Mouse (Mus musculus): ENCODE results near the gene Gas2. TPM values are rescaled to one million over a fixed set of nuclear protein-coding genes. Genes with fewer than 3 reads are reported as not detected.

The Gas2 gene
- polyA plus RNA-seq, 1 experiment from 2014 or later = 10.2 TPM

- Histone ChIP-seq H3K27ac (ENCODE audit: low read length) (no peak overlapping the region), H3K9ac (ENCODE audit: low read length) (no peak overlapping the region), H3K4me1 (ENCODE audit: control insufficient read depth, insufficient read depth, low read length) (no peaks in the 10 kb centered on the region), H3K36me3 (ENCODE audit: control insufficient read depth, insufficient read depth, low read length) (no peaks in the 10 kb centered on the region), H3K27me3 (ENCODE audit: control insufficient read depth, insufficient read depth, low read length) (no peaks in the 10 kb centered on the region), H3K4me2 (ENCODE audit: low read depth, low read length) (no peak overlapping the region), H3K4me3 (replicated peaks; ENCODE audit: low read length) (no peak overlapping the region), H3K9me3 (replicated peaks; ENCODE audit: control insufficient read depth, low read length) (no peaks in the 10 kb centered on the region)
- 81% methylated on average over 2 of the region's 2 CpGs for WGBS
- no peak for ATAC-seq (ENCODE audit: insufficient read depth, low FRiP score)
Measured at GRCm38 (mm10) chr7:51973526-51973925, 111.7 kb downstream of the Gas2 start.

- H3K9ac ChIP-seq (ENCODE audit: low read length) = no peak overlapping the region
- no peaks in the 10 kb centered on the region for H3K36me3 ChIP-seq (ENCODE audit: control insufficient read depth, insufficient read depth, low read length)
- ATAC-seq (ENCODE audit: insufficient read depth, low FRiP score) = no peak
- H3K4me2 ChIP-seq (ENCODE audit: low read depth, low read length) = no peak overlapping the region
- no peaks in the 10 kb centered on the region for H3K27me3 ChIP-seq (ENCODE audit: control insufficient read depth, insufficient read depth, low read length)
- no peak overlapping the region for H3K27ac ChIP-seq (ENCODE audit: low read length)
- no peak overlapping the region for H3K4me3 ChIP-seq (replicated peaks; ENCODE audit: low read length)
- H3K4me1 ChIP-seq (ENCODE audit: control insufficient read depth, insufficient read depth, low read length) = no peaks in the 10 kb centered on the region
- WGBS = 74% methylated on average over 6 of the region's 6 CpGs
- no peaks in the 10 kb centered on the region for H3K9me3 ChIP-seq (replicated peaks; ENCODE audit: control insufficient read depth, low read length)
Measured at GRCm38 (mm10) chr7:51975181-51975580, 113.4 kb downstream of the Gas2 start.

- H3K4me3 ChIP-seq (replicated peaks; ENCODE audit: low read length) = no peak overlapping the region
- ATAC-seq (ENCODE audit: insufficient read depth, low FRiP score) = no peak
Measured at GRCm38 (mm10) chr7:51979271-51979670, 117.5 kb downstream of the Gas2 start.

GRCm38 (mm10) chr7:51982303-51982702 is 120.5 kb downstream of the Gas2 start:
- Histone ChIP-seq H3K36me3 (ENCODE audit: control insufficient read depth, insufficient read depth, low read length) (no peaks in the 10 kb centered on the region), H3K9ac (ENCODE audit: low read length) (no peak overlapping the region), H3K9me3 (replicated peaks; ENCODE audit: control insufficient read depth, low read length) (no peaks in the 10 kb centered on the region), H3K27me3 (ENCODE audit: control insufficient read depth, insufficient read depth, low read length) (no peaks in the 10 kb centered on the region), H3K4me2 (ENCODE audit: low read depth, low read length) (no peak overlapping the region), H3K27ac (ENCODE audit: low read length) (no peak overlapping the region), H3K4me3 (replicated peaks; ENCODE audit: low read length) (no peak overlapping the region), H3K4me1 (ENCODE audit: control insufficient read depth, insufficient read depth, low read length) (no peaks in the 10 kb centered on the region)
- 16% methylated on average over 1 of the region's 1 CpGs for WGBS
- ATAC-seq (ENCODE audit: insufficient read depth, low FRiP score) = no peak

More at GRCm38 (mm10) chr7:51979271-51979670, 117.5 kb downstream of the Gas2 start:
- Histone ChIP-seq H3K9ac (ENCODE audit: low read length) (no peak overlapping the region), H3K4me1 (ENCODE audit: control insufficient read depth, insufficient read depth, low read length) (no peaks in the 10 kb centered on the region), H3K27ac (ENCODE audit: low read length) (no peak overlapping the region), H3K36me3 (ENCODE audit: control insufficient read depth, insufficient read depth, low read length) (no peaks in the 10 kb centered on the region), H3K9me3 (replicated peaks; ENCODE audit: control insufficient read depth, low read length) (no peaks in the 10 kb centered on the region), H3K27me3 (ENCODE audit: control insufficient read depth, insufficient read depth, low read length) (no peaks in the 10 kb centered on the region), H3K4me2 (ENCODE audit: low read depth, low read length) (no peak overlapping the region)
- WGBS = 48% methylated on average over 5 of the region's 5 CpGs

GRCm38 (mm10) chr7:51985763-51986162 is 123.9 kb downstream of the Gas2 start:
- no peak for ATAC-seq (ENCODE audit: insufficient read depth, low FRiP score)
- no peak overlapping the region for H3K4me3 ChIP-seq (replicated peaks; ENCODE audit: low read length)
- H3K9ac ChIP-seq (ENCODE audit: low read length) = no peak overlapping the region
- no peak overlapping the region for H3K27ac ChIP-seq (ENCODE audit: low read length)
- WGBS = 84% methylated on average over 6 of the region's 6 CpGs
- no peaks in the 10 kb centered on the region for H3K4me1 ChIP-seq (ENCODE audit: control insufficient read depth, insufficient read depth, low read length)
- H3K4me2 ChIP-seq (ENCODE audit: low read depth, low read length) = no peak overlapping the region
- no peaks in the 10 kb centered on the region for H3K27me3 ChIP-seq (ENCODE audit: control insufficient read depth, insufficient read depth, low read length)
- H3K36me3 ChIP-seq (ENCODE audit: control insufficient read depth, insufficient read depth, low read length) = no peaks in the 10 kb centered on the region
- no peaks in the 10 kb centered on the region for H3K9me3 ChIP-seq (replicated peaks; ENCODE audit: control insufficient read depth, low read length)

- Histone ChIP-seq H3K4me1 (ENCODE audit: control insufficient read depth, insufficient read depth, low read length) (no peaks in the 10 kb centered on the region), H3K9ac (ENCODE audit: low read length) (no peak overlapping the region), H3K27me3 (ENCODE audit: control insufficient read depth, insufficient read depth, low read length) (no peaks in the 10 kb centered on the region), H3K27ac (ENCODE audit: low read length) (no peak overlapping the region), H3K4me3 (replicated peaks; ENCODE audit: low read length) (no peak overlapping the region), H3K4me2 (ENCODE audit: low read depth, low read length) (no peak overlapping the region), H3K36me3 (ENCODE audit: control insufficient read depth, insufficient read depth, low read length) (no peaks in the 10 kb centered on the region), H3K9me3 (replicated peaks; ENCODE audit: control insufficient read depth, low read length) (no peaks in the 10 kb centered on the region)
- ATAC-seq (ENCODE audit: insufficient read depth, low FRiP score) = no peak
- WGBS = 57% methylated on average over 6 of the region's 6 CpGs
Measured at GRCm38 (mm10) chr7:51986909-51987308, 125.1 kb downstream of the Gas2 start.

- Histone ChIP-seq H3K4me3 (replicated peaks; ENCODE audit: low read length) (no peak overlapping the region), H3K36me3 (ENCODE audit: control insufficient read depth, insufficient read depth, low read length) (no peaks in the 10 kb centered on the region), H3K27me3 (ENCODE audit: control insufficient read depth, insufficient read depth, low read length) (no peaks in the 10 kb centered on the region), H3K4me2 (ENCODE audit: low read depth, low read length) (no peak overlapping the region), H3K9me3 (replicated peaks; ENCODE audit: control insufficient read depth, low read length) (no peaks in the 10 kb centered on the region), H3K27ac (ENCODE audit: low read length) (no peak overlapping the region), H3K9ac (ENCODE audit: low read length) (no peak overlapping the region), H3K4me1 (ENCODE audit: control insufficient read depth, insufficient read depth, low read length) (no peaks in the 10 kb centered on the region)
- ATAC-seq (ENCODE audit: insufficient read depth, low FRiP score) = no peak
- 78% methylated on average over 3 of the region's 3 CpGs for WGBS
Measured at GRCm38 (mm10) chr7:51991020-51991419, 129.2 kb downstream of the Gas2 start.

GRCm38 (mm10) chr7:52005511-52006295 is 143.9 kb downstream of the Gas2 start, which contains the start of gene Svip:
Svip (minus strand) TSS chr7:52006018.
- peak; percentile 97 for ATAC-seq (ENCODE audit: insufficient read depth, low FRiP score)
- peak within 1 kb of the TSS; percentile 74 for H3K9ac ChIP-seq (ENCODE audit: low read length)
- WGBS = 1% methylated on average over 39 of the region's 47 CpGs

GRCm38 (mm10) chr7:52006296-52006630 is 144.4 kb downstream of the Gas2 start:
- Histone ChIP-seq H3K27ac (ENCODE audit: low read length) (peak overlapping the region; percentile 69), H3K4me3 (replicated peaks; ENCODE audit: low read length) (peak overlapping the region; percentile 73), H3K9me3 (replicated peaks; ENCODE audit: control insufficient read depth, low read length) (no peaks in the 10 kb centered on the region), H3K9ac (ENCODE audit: low read length) (peak overlapping the region; percentile 51), H3K27me3 (ENCODE audit: control insufficient read depth, insufficient read depth, low read length) (no peaks in the 10 kb centered on the region), H3K4me1 (ENCODE audit: control insufficient read depth, insufficient read depth, low read length) (no peaks in the 10 kb centered on the region), H3K36me3 (ENCODE audit: control insufficient read depth, insufficient read depth, low read length) (no peaks in the 10 kb centered on the region), H3K4me2 (ENCODE audit: low read depth, low read length) (peak overlapping the region; percentile 61)
- no peak for ATAC-seq (ENCODE audit: insufficient read depth, low FRiP score)
- WGBS = 0% methylated on average over 9 of the region's 9 CpGs

More at GRCm38 (mm10) chr7:52005511-52006295, 143.9 kb downstream of the Gas2 start, which contains the start of gene Svip:
- no peaks in the 10 kb centered on the region for H3K27me3 ChIP-seq (ENCODE audit: control insufficient read depth, insufficient read depth, low read length)
- H3K9me3 ChIP-seq (replicated peaks; ENCODE audit: control insufficient read depth, low read length) = no peaks in the 10 kb centered on the region
- H3K4me3 ChIP-seq (replicated peaks; ENCODE audit: low read length) = peak within 1 kb of the TSS; percentile 73
- no peaks in the 10 kb centered on the region for H3K36me3 ChIP-seq (ENCODE audit: control insufficient read depth, insufficient read depth, low read length)
- H3K4me2 ChIP-seq (ENCODE audit: low read depth, low read length) = peak within 1 kb of the TSS; percentile 61
- no peaks in the 10 kb centered on the region for H3K4me1 ChIP-seq (ENCODE audit: control insufficient read depth, insufficient read depth, low read length)
- H3K27ac ChIP-seq (ENCODE audit: low read length) = peak within 1 kb of the TSS; percentile 77
